1 mouse cellular context compared by ENCODE assay signal in genomic region chr14:34777810-34778209, GRCm38 (mm10).
TF ChIP-seq lines count a peak whose summit lies in the region.

No protein-coding gene starts in this region.

TF ChIP-seq in CH12.LX, 34 proteins besides CTCF, POLR2A, EP300 and RAD21 (continued from another document):
- TF ChIP-seq HCFC1 (IDR thresholded peaks at IDR 0.05; ENCODE audit: low read depth, low read length) (no peak), JUND (conservative IDR thresholded peaks at IDR 0.05; ENCODE audit: low read depth, low read length) (no peak), MYC (IDR thresholded peaks at IDR 0.05; ENCODE audit: low read depth, low read length) (0 out of 2 replicates have a peak, but pooled peaks have one; percentile 64), ZMIZ1 (IDR thresholded peaks at IDR 0.05; ENCODE audit: low read depth, low read length) (no peak), JUN (IDR thresholded peaks at IDR 0.05; ENCODE audit: insufficient read depth, low read depth, low read length) (no peak)
TF ChIP-seq in CH12.LX: peak in this region for 9.
